Mouse (Mus musculus) ES-Bruce4 (cell line): ENCODE measurements around the gene Ddx46.

ENCODE experiments used
- CTCF ChIP-seq: IDR thresholded peaks from one replicate; pipeline ENCODE4 v1.8.1; 2011; ENCODE audit warnings: low read depth, low read length
- EP300 ChIP-seq: IDR thresholded peaks from 2 replicates; pipeline ENCODE4 v1.6.1; 2011; ENCODE audit warnings: low read depth, low read length; ENCODE audit not compliant: insufficient read depth
- POLR2A ChIP-seq: IDR thresholded peaks from one replicate; pipeline ENCODE4 v1.8.1; 2011; ENCODE audit warnings: low read length; ENCODE audit not compliant: insufficient read depth

- TF ChIP-seq CTCF = no peak
- no peak for TF ChIP-seq POLR2A
- no peak for TF ChIP-seq EP300
Observed at GRCm38 (mm10) chr13:55606899-55607623, 27.8 kb upstream of the Ddx46 start.
